Mouse (Mus musculus): Measurements from ENCODE around the gene Tgm6. TPM values are rescaled to one million over a fixed set of nuclear protein-coding genes. Genes with fewer than 3 reads are reported as not detected.

Gene Tgm6
- total and polyA plus RNA-seq, 2 experiments from 2014 or later = not detected

DNA sequence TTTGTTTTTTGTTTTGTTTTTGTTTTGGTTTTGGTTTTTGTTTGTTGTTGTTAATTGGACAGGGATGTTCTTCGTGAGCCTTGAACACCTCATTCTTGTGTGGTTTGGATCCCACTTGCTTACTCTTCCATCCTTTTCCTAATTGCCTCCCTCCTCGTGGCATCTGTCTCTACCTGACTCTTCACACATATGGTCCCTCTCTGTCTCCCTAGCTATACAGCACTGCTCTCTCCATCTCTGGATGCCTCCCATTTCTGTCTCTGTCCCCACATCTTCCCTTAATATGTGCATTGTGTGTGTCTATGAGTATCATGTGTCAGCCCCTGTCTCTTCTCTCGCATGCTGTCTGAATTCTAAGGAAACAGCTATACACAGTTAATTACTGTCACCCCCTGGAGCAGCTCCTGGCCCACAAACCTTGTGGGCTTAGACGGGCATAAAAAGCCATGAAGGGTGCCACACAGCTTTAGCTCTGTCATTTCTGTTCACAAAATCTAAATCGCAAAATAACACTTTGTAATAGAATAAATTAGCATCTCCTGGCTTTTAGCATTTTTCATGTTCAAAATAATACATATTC is 34.0 kb downstream of the Tgm6 start:
- no peak overlapping the region for H3K9ac ChIP-seq (replicated peaks; ENCODE audit: low read depth, low read length)
- no peak overlapping the region for H3K4me3 ChIP-seq (ENCODE audit: low read depth, low read length)
- 78% methylated on average over 5 of the region's 5 CpGs for WGBS
- no peak overlapping the region for H3K27ac ChIP-seq (ENCODE audit: low read depth)
- TF ChIP-seq CTCF (IDR thresholded peaks at IDR 0.05; ENCODE audit: low read depth) (no peak), EP300 (IDR thresholded peaks at IDR 0.05; ENCODE audit: low read depth) (no peak)
- H3K36me3 ChIP-seq (replicated peaks; ENCODE audit: control insufficient read depth, insufficient read depth, low read length) = no peaks in the 10 kb centered on the region
- no peaks in the 10 kb centered on the region for H3K27me3 ChIP-seq (ENCODE audit: control insufficient read depth, insufficient read depth, low read length)
- DNase-seq (ENCODE audit: low spot score) (no peak), ATAC-seq (ENCODE audit: insufficient read depth, low read depth) (no peak)
- no peaks in the 10 kb centered on the region for H3K9me3 ChIP-seq (replicated peaks; ENCODE audit: control insufficient read depth, low read length)
- H3K4me2 ChIP-seq (ENCODE audit: low read depth, low read length) = no peak overlapping the region
- H3K4me1 ChIP-seq (ENCODE audit: control insufficient read depth, insufficient read depth) = no peaks in the 10 kb centered on the region

DNA sequence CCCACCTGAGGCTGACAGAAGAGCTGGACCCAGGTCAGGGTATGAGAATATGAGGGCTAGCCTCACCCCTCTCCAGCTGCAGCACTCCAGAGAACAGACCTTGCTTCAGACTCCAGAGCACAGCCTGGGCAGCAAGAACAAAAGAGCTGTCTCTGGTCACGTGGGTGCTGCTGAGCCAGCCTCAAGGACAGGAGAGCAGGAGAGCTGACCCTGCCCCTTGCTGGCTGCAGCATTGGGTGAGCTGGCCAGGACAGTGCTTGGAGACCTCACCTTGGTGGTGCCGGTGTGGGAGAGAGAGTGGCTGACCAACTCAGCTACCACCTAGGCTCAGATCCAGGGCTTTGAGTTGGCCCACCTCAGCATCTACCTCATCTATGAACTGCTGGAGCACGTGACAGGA is 43.0 kb downstream of the Tgm6 start:
- H3K27ac ChIP-seq (ENCODE audit: low read depth) = no peak overlapping the region
- no peaks in the 10 kb centered on the region for H3K4me1 ChIP-seq (ENCODE audit: control insufficient read depth, insufficient read depth)
- H3K9ac ChIP-seq (replicated peaks; ENCODE audit: low read depth, low read length) = no peak overlapping the region
- H3K27me3 ChIP-seq (ENCODE audit: control insufficient read depth, insufficient read depth, low read length) = no peaks in the 10 kb centered on the region
- ATAC-seq (ENCODE audit: insufficient read depth, low read depth) = no peak
- WGBS = 74% methylated on average over 3 of the region's 3 CpGs
- no peaks in the 10 kb centered on the region for H3K9me3 ChIP-seq (replicated peaks; ENCODE audit: control insufficient read depth, low read length)
- H3K36me3 ChIP-seq (replicated peaks; ENCODE audit: control insufficient read depth, insufficient read depth, low read length) = no peaks in the 10 kb centered on the region
- no peak overlapping the region for H3K4me3 ChIP-seq (ENCODE audit: low read depth, low read length)
- TF ChIP-seq EP300 (IDR thresholded peaks at IDR 0.05; ENCODE audit: low read depth) (no peak), CTCF (IDR thresholded peaks at IDR 0.05; ENCODE audit: low read depth) (no peak)
- H3K4me2 ChIP-seq (ENCODE audit: low read depth, low read length) = no peak overlapping the region
- DNase-seq (ENCODE audit: low spot score) = no peak

DNA sequence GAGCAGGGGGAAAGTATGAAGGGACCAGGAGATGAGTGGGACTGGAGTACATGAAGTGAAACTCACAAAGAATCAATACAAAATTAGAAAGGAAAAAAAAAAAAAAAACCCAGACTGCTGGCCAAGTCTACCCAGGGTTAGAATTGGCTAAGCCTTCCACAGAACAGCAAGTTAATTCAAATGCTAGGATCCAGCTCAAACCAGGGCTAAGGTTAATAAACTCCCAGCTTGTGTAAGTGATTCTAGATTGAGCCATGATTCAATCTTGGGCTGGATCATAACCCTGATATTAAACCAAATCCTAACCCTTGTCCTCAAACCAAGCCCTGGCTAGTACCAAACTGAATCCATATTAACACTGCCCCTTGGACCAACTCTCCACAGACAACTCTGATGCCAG is 43.6 kb downstream of the Tgm6 start:
- H3K4me1 ChIP-seq (ENCODE audit: control insufficient read depth, insufficient read depth) = no peaks in the 10 kb centered on the region
- H3K4me2 ChIP-seq (ENCODE audit: low read depth, low read length) = no peak overlapping the region
- H3K4me3 ChIP-seq (ENCODE audit: low read depth, low read length) = no peak overlapping the region
- ATAC-seq (ENCODE audit: insufficient read depth, low read depth) (no peak), DNase-seq (ENCODE audit: low spot score) (no peak)
- H3K27me3 ChIP-seq (ENCODE audit: control insufficient read depth, insufficient read depth, low read length) = no peaks in the 10 kb centered on the region
- H3K27ac ChIP-seq (ENCODE audit: low read depth) = no peak overlapping the region
- no peaks in the 10 kb centered on the region for H3K36me3 ChIP-seq (replicated peaks; ENCODE audit: control insufficient read depth, insufficient read depth, low read length)
- no peaks in the 10 kb centered on the region for H3K9me3 ChIP-seq (replicated peaks; ENCODE audit: control insufficient read depth, low read length)
- H3K9ac ChIP-seq (replicated peaks; ENCODE audit: low read depth, low read length) = no peak overlapping the region
- TF ChIP-seq CTCF (IDR thresholded peaks at IDR 0.05; ENCODE audit: low read depth) (no peak), EP300 (IDR thresholded peaks at IDR 0.05; ENCODE audit: low read depth) (no peak)

- 60% methylated on average over 14 of the region's 14 CpGs for WGBS
- DNase-seq (ENCODE audit: low spot score) (no peak), ATAC-seq (ENCODE audit: insufficient read depth, low read depth) (no peak)
- Histone ChIP-seq H3K9me3 (replicated peaks; ENCODE audit: control insufficient read depth, low read length) (no peaks in the 10 kb centered on the region), H3K27ac (ENCODE audit: low read depth) (no peak overlapping the region), H3K4me1 (ENCODE audit: control insufficient read depth, insufficient read depth) (no peaks in the 10 kb centered on the region), H3K27me3 (ENCODE audit: control insufficient read depth, insufficient read depth, low read length) (no peaks in the 10 kb centered on the region), H3K36me3 (replicated peaks; ENCODE audit: control insufficient read depth, insufficient read depth, low read length) (no peaks in the 10 kb centered on the region), H3K9ac (replicated peaks; ENCODE audit: low read depth, low read length) (no peak overlapping the region), H3K4me2 (ENCODE audit: low read depth, low read length) (no peak overlapping the region), H3K4me3 (ENCODE audit: low read depth, low read length) (no peak overlapping the region)
- no peak for TF ChIP-seq CTCF (IDR thresholded peaks at IDR 0.05; ENCODE audit: low read depth)
- TF ChIP-seq EP300 (IDR thresholded peaks at IDR 0.05; ENCODE audit: low read depth) = no peak
Observed at GRCm38 (mm10) chr2:130157231-130158087, 45.2 kb downstream of the Tgm6 start.

GRCm38 (mm10) chr2:130158088-130158437 is 45.8 kb downstream of the Tgm6 start:
- 64% methylated on average over 4 of the region's 4 CpGs for WGBS
- no peak for DNase-seq (ENCODE audit: low spot score)
- Histone ChIP-seq H3K9ac (replicated peaks; ENCODE audit: low read depth, low read length) (no peak overlapping the region), H3K27me3 (ENCODE audit: control insufficient read depth, insufficient read depth, low read length) (no peaks in the 10 kb centered on the region), H3K4me1 (ENCODE audit: control insufficient read depth, insufficient read depth) (no peaks in the 10 kb centered on the region), H3K9me3 (replicated peaks; ENCODE audit: control insufficient read depth, low read length) (no peaks in the 10 kb centered on the region), H3K27ac (ENCODE audit: low read depth) (no peak overlapping the region), H3K4me2 (ENCODE audit: low read depth, low read length) (no peak overlapping the region), H3K36me3 (replicated peaks; ENCODE audit: control insufficient read depth, insufficient read depth, low read length) (no peaks in the 10 kb centered on the region), H3K4me3 (ENCODE audit: low read depth, low read length) (no peak overlapping the region)
- no peak for ATAC-seq (ENCODE audit: insufficient read depth, low read depth)
- TF ChIP-seq CTCF (IDR thresholded peaks at IDR 0.05; ENCODE audit: low read depth) (no peak), EP300 (IDR thresholded peaks at IDR 0.05; ENCODE audit: low read depth) (no peak)

Measured in heart, postnatal 0 days (tissue).